Mouse (Mus musculus) liver, adult 2 months (tissue): ENCODE data around the gene Slc19a1.

Experiments used
- CTCF ChIP-seq: fragments of 200-500 bp; IDR thresholded peaks from 2 replicates; pipeline ENCODE4 v1.5.1; 2011; ENCODE audit warnings: low read depth, low read length, control low read depth
- POLR2A ChIP-seq: fragments of 200-500 bp; IDR thresholded peaks from 2 replicates; pipeline ENCODE4 v1.6.1; 2011; ENCODE audit warnings: low read length, control low read depth; ENCODE audit not compliant: insufficient read depth; ENCODE audit errors: extremely low read depth

DNA sequence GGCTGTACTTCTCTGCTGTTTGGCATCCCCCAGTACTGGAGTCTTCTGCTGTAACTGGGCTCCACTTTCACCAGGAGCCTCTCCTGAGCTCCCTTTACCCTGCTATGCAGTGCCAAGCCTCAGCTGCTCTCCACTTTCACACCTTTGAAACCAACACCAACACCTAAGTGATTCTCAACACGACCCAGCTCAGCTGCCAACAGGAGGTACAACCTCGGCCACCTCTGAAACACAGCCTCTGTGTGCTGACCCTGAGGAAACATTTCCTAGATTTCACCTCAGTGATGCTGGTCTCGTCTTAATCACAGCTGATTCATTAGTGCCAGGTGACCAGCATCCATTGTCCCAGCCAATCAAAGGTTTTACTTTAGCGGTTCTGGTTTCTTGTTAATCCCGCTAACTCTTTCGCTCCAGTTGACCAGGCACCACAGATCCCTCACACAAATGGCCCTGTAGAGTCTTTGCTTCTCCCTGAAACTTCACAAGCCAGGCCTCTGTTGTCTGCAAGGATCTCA, 3.2 kb upstream of the Slc19a1 start:
- TF ChIP-seq CTCF (no peak), POLR2A (no peak)
